Mouse (Mus musculus) MEL (cell line): ENCODE results near the gene Fbxo24. TPM values are rescaled to one million over a fixed set of nuclear protein-coding genes. Genes with fewer than 3 reads are reported as not detected.

Experiments
- DNase-seq: peaks from one replicate; pipeline ENCODE4 v3.0.0; 2011; ENCODE audit warnings: low read depth, low spot score
- H3K27ac ChIP-seq: 2 replicates; pipeline ENCODE4 v1.5.1; 2012; ENCODE audit warnings: low read depth, mild to moderate bottlenecking, control low read depth, low read length, moderate library complexity; ENCODE audit not compliant: control insufficient read depth
- H3K27me3 ChIP-seq, 2 experiments: fragments of 150-350 bp in 1 of 2; sonication (generic) in 1 of 2; 2 replicates each; pipeline ENCODE4 v1.6.1; 2012; ENCODE audit warnings: low read length in 2 of 2, mild to moderate bottlenecking in 2 of 2, improper control_type of control experiment in 1 of 2, moderate library complexity in 1 of 2; ENCODE audit not compliant: insufficient read depth in 2 of 2, control insufficient read depth in 1 of 2
- H3K36me3 ChIP-seq, 2 experiments: 2 replicates each; pipeline ENCODE4 v1.6.1; 2012 to 2014; ENCODE audit warnings: low read length in 2 of 2, improper control_type of control experiment in 1 of 2, inconsistent platforms in 1 of 2, mild to moderate bottlenecking in 1 of 2; ENCODE audit not compliant: insufficient read depth in 2 of 2, control insufficient read depth in 1 of 2
- H3K4me1 ChIP-seq, 2 experiments: fragments of 150-350 bp in 1 of 2; sonication (generic) in 1 of 2; 2 replicates each; pipeline ENCODE4 v1.6.1; 2012; ENCODE audit warnings: low read length in 2 of 2, improper control_type of control experiment in 1 of 2, mild to moderate bottlenecking in 1 of 2; ENCODE audit not compliant: insufficient read depth in 2 of 2, control insufficient read depth in 1 of 2
- H3K4me3 ChIP-seq, 2 experiments: fragments of 150-350 bp in 1 of 2; sonication (generic) in 1 of 2; 2 replicates each; pipeline ENCODE4 v1.5.1; 2012; ENCODE audit warnings: low read depth in 2 of 2, low read length in 2 of 2, mild to moderate bottlenecking in 2 of 2, moderate library complexity in 2 of 2, control low read depth in 1 of 2, improper control_type of control experiment in 1 of 2; ENCODE audit not compliant: control insufficient read depth in 1 of 2, insufficient read depth in 1 of 2
- H3K79me2 ChIP-seq: 2 replicates; pipeline ENCODE4 v1.6.1; 2012; ENCODE audit warnings: mild to moderate bottlenecking, low read length, moderate library complexity; ENCODE audit not compliant: control insufficient read depth, poor library complexity, insufficient read depth
- H3K9ac ChIP-seq: 2 replicates; pipeline ENCODE4 v1.6.1; 2012; ENCODE audit warnings: low read depth, mild to moderate bottlenecking, control low read depth, low read length, moderate library complexity; ENCODE audit not compliant: control insufficient read depth, poor library complexity, severe bottlenecking
- H3K9me3 ChIP-seq: fragments of 150-350 bp; sonication (generic); replicated peaks from 2 replicates; pipeline ENCODE4 v1.6.1; 2012; ENCODE audit warnings: mild to moderate bottlenecking, low read length, improper control_type of control experiment, moderate library complexity; ENCODE audit not compliant: insufficient read depth
- CTCF ChIP-seq, 3 experiments: IDR thresholded peaks in 2 of 3; conservative IDR thresholded peaks in 1 of 3; 2 replicates each; pipeline ENCODE4 v1.5.1; 2011 to 2012; ENCODE audit warnings: low read length in 3 of 3, low read depth in 2 of 3, mild to moderate bottlenecking in 2 of 3, improper control_type of control experiment in 1 of 3, inconsistent platforms in 1 of 3, mixed read lengths in 1 of 3, moderate library complexity in 1 of 3; ENCODE audit not compliant: control insufficient read depth in 1 of 3, insufficient read depth in 1 of 3, poor library complexity in 1 of 3, severe bottlenecking in 1 of 3
- E2F4 ChIP-seq: IDR thresholded peaks from 2 replicates; pipeline ENCODE4 v1.6.1; 2011; ENCODE audit warnings: low read depth, low read length, improper control_type of control experiment, borderline replicate concordance
- ETS1 ChIP-seq: IDR thresholded peaks from 2 replicates; pipeline ENCODE4 v1.6.1; 2012; ENCODE audit warnings: low read depth, mild to moderate bottlenecking, inconsistent platforms, low read length, improper control_type of control experiment, moderate library complexity
- GATA1 ChIP-seq: IDR thresholded peaks from 2 replicates; pipeline ENCODE4 v1.6.1; 2011; ENCODE audit warnings: low read depth, low read length, improper control_type of control experiment
- MAZ ChIP-seq: IDR thresholded peaks from 2 replicates; pipeline ENCODE4 v1.6.1; 2012; ENCODE audit warnings: low read depth, mild to moderate bottlenecking, inconsistent platforms, low read length, improper control_type of control experiment
- MEF2A ChIP-seq: IDR thresholded peaks from 2 replicates; pipeline ENCODE4 v1.6.1; 2014; ENCODE audit warnings: low read depth, mild to moderate bottlenecking, inconsistent platforms, low read length, improper control_type of control experiment; ENCODE audit not compliant: poor library complexity, insufficient replicate concordance, severe bottlenecking; ENCODE audit errors: extremely low read depth
- MXI1 ChIP-seq: IDR thresholded peaks from 2 replicates; pipeline ENCODE4 v1.6.1; 2011; ENCODE audit warnings: mild to moderate bottlenecking, low read depth, low read length, improper control_type of control experiment
- MYB ChIP-seq: IDR thresholded peaks from 2 replicates; pipeline ENCODE4 v1.6.1; 2011; ENCODE audit warnings: mild to moderate bottlenecking, low read depth, low read length, improper control_type of control experiment
- POLR2A ChIP-seq, 2 experiments: IDR thresholded peaks; 2 replicates each; pipeline ENCODE4 v1.6.1; 2011 to 2012; ENCODE audit warnings: low read length in 2 of 2, mild to moderate bottlenecking in 2 of 2, control low read depth in 1 of 2, improper control_type of control experiment in 1 of 2, low read depth in 1 of 2, moderate library complexity in 1 of 2; ENCODE audit not compliant: control insufficient read depth in 1 of 2, insufficient read depth in 1 of 2, poor library complexity in 1 of 2
- POLR2AphosphoS2 ChIP-seq: IDR thresholded peaks from 2 replicates; pipeline ENCODE4 v1.6.1; 2011; ENCODE audit warnings: low read length, improper control_type of control experiment
- SIN3A ChIP-seq: IDR thresholded peaks from 2 replicates; pipeline ENCODE4 v1.6.1; 2012; ENCODE audit warnings: low read length, improper control_type of control experiment, inconsistent platforms
- SMC3 ChIP-seq: IDR thresholded peaks from 2 replicates; pipeline ENCODE4 v1.6.1; 2011; ENCODE audit warnings: low read depth, low read length, improper control_type of control experiment
- TCF12 ChIP-seq: IDR thresholded peaks from 2 replicates; pipeline ENCODE4 v1.6.1; 2014; ENCODE audit warnings: low read depth, mild to moderate bottlenecking, inconsistent platforms, low read length, improper control_type of control experiment, moderate library complexity
- UBTF ChIP-seq: IDR thresholded peaks from 2 replicates; pipeline ENCODE4 v1.6.1; 2012; ENCODE audit warnings: low read depth, mild to moderate bottlenecking, inconsistent platforms, low read length, improper control_type of control experiment, moderate library complexity, borderline replicate concordance; ENCODE audit not compliant: insufficient read depth
- USF1 ChIP-seq: IDR thresholded peaks from 2 replicates; pipeline ENCODE4 v1.6.1; 2014; ENCODE audit warnings: low read depth, mild to moderate bottlenecking, inconsistent platforms, low read length, improper control_type of control experiment, moderate library complexity
- ZNF384 ChIP-seq: IDR thresholded peaks from 2 replicates; pipeline ENCODE4 v1.6.1; 2012; ENCODE audit warnings: low read depth, mild to moderate bottlenecking, inconsistent platforms, low read length, improper control_type of control experiment
- polyA plus RNA-seq, 2 experiments: library from polyadenylated mRNA; stranded (reverse) in 1 of 2; unstranded in 1 of 2; fragments of >175 nt in 1 of 2; fragments of >200 nt in 1 of 2; gene quantifications; 2 replicates each; pipeline versions ENCODE4 v1.2.1 to v1.2.4; 2012; ENCODE audit warnings: low replicate concordance in 2 of 2, low read depth in 1 of 2; ENCODE audit not compliant: insufficient read length in 2 of 2, insufficient read depth in 1 of 2, missing spikeins in 1 of 2
- total RNA-seq: library from RNA; depleted of rRNA; stranded (reverse); fragments of 300-350 nt; gene quantifications from 2 replicates; pipeline ENCODE4 v1.2.3, GENCODE M21; 2012

Fbxo24 gene
- total and polyA plus RNA-seq, 3 experiments = 0.42 to 0.46 TPM; not detected in 1

GRCm38 (mm10) chr5:137649669-137650571, 21.1 kb upstream of the Fbxo24 start:
- Histone ChIP-seq H3K9me3 (no peaks in the 10 kb centered on the region), H3K9ac (no peak overlapping the region), H3K4me3 (no peak overlapping the region), H3K27me3 (no peaks in the 10 kb centered on the region), H3K79me2 (no peaks in the 10 kb centered on the region), H3K27ac (no peak overlapping the region), H3K36me3 (peaks cover 3 to 11% of the 10 kb centered on the region in 2 experiments; a peak in 3 of 4 replicates), H3K4me1 (peaks cover 2 to 11% of the 10 kb centered on the region in 2 experiments)
- no peak for DNase-seq
- TF ChIP-seq TCF12 (peak; percentile 43), MEF2A (no peak), USF1 (peak; percentile 40; the same call in 1 of the 2 replicates), ETS1 (peak; percentile 61; the same call in 1 of the 2 replicates), ZNF384 (peak; percentile 57; the same call in 1 of the 2 replicates), E2F4 (no peak)

- Histone ChIP-seq H3K27me3 (no peaks in the 10 kb centered on the region), H3K79me2 (no peaks in the 10 kb centered on the region), H3K4me1 (peaks cover 2 to 11% of the 10 kb centered on the region in 2 experiments), H3K27ac (no peak overlapping the region), H3K9me3 (no peaks in the 10 kb centered on the region), H3K36me3 (peaks cover 3 to 11% of the 10 kb centered on the region in 2 experiments; a peak in 3 of 4 replicates), H3K9ac (no peak overlapping the region), H3K4me3 (no peak overlapping the region)
- TF ChIP-seq POLR2A (IDR thresholded peaks at IDR 0.05; ENCODE audit: control insufficient read depth in 1 of 2, insufficient read depth in 1 of 2, low read depth in 1 of 2, low read length in 2 of 2, poor library complexity in 1 of 2) = 0 out of 4 replicates have a peak, but pooled peaks of 1 of the 2 experiments have one; percentile 18
- TF ChIP-seq SIN3A = 0 out of 2 replicates have a peak, but pooled peaks have one; percentile 22
- TF ChIP-seq UBTF = no peak
- no peak for DNase-seq
Measured at GRCm38 (mm10) chr5:137649251-137649650, 20.4 kb upstream of the Fbxo24 start.

- Histone ChIP-seq H3K79me2 (no peaks in the 10 kb centered on the region), H3K9ac (no peak overlapping the region), H3K9me3 (no peaks in the 10 kb centered on the region), H3K36me3 (peaks cover 3 to 11% of the 10 kb centered on the region in 2 experiments; a peak in 3 of 4 replicates), H3K27me3 (no peaks in the 10 kb centered on the region), H3K4me3 (no peak overlapping the region), H3K4me1 (peaks cover 2 to 11% of the 10 kb centered on the region in 2 experiments), H3K27ac (no peak overlapping the region)
- peak; percentile 44 for DNase-seq
- TF ChIP-seq MYB (no peak), POLR2AphosphoS2 (0 out of 2 replicates have a peak, but pooled peaks have one; percentile 2), GATA1 (peak; percentile 22; the same call in 1 of the 2 replicates), MAZ (no peak), CTCF (IDR thresholded peaks at IDR 0.05 in 2 of 3, conservative IDR thresholded peaks at IDR 0.05 in 1 of 3; ENCODE audit: control insufficient read depth in 1 of 3, insufficient read depth in 1 of 3, low read depth in 2 of 3, low read length in 3 of 3, poor library complexity in 1 of 3, severe bottlenecking in 1 of 3) (no peak), MXI1 (no peak), SMC3 (no peak)
Measured at GRCm38 (mm10) chr5:137647827-137648601, 19.2 kb upstream of the Fbxo24 start.
